Mouse (Mus musculus): Measurements from ENCODE around the gene Gpbar1.

DNA sequence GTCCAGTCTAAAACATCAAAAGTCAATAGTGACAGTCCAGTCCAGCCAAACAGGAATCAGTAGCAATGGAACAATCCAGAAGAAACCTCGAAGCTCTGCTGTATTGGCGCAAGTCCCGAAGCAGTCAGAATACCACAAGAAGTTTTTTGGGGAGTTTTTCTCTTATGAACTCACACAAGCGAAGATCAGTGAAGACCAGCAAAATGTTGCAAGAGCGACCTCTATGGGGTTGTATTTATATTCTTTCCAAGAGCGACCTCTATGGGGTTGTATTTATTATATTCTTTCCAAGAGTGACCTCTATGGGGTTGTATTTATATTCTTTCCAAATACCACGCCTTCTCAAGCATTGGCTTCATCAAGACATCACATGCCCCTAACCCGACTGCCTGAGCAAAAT, 9.6 kb upstream of the Gpbar1 start:
- TF ChIP-seq CTCF (IDR thresholded peaks at IDR 0.05; ENCODE audit: borderline replicate concordance, control insufficient read depth, extremely low read depth, insufficient read depth, low read length, poor library complexity) (no peak), POLR2A (IDR thresholded peaks at IDR 0.05; ENCODE audit: control insufficient read depth, extremely low read depth, insufficient read depth, low read length, poor library complexity) (no peak)

Measured in thymus, adult 2 months (tissue).